Mouse (Mus musculus) cortical plate, adult 2 months (tissue): Measurements from ENCODE around the gene Lzts2.

Experiments used
- CTCF ChIP-seq: fragments of 200-500 bp; IDR thresholded peaks from 2 replicates; pipeline ENCODE4 v1.5.1; 2011; ENCODE audit warnings: mild to moderate bottlenecking, control low read depth, low read length; ENCODE audit not compliant: insufficient read depth; ENCODE audit errors: extremely low read depth
- POLR2A ChIP-seq: fragments of 200-500 bp; IDR thresholded peaks from 2 replicates; pipeline ENCODE4 v1.6.1; 2011; ENCODE audit warnings: mild to moderate bottlenecking, low read length, control low read depth; ENCODE audit not compliant: insufficient read depth; ENCODE audit errors: extremely low read depth

DNA sequence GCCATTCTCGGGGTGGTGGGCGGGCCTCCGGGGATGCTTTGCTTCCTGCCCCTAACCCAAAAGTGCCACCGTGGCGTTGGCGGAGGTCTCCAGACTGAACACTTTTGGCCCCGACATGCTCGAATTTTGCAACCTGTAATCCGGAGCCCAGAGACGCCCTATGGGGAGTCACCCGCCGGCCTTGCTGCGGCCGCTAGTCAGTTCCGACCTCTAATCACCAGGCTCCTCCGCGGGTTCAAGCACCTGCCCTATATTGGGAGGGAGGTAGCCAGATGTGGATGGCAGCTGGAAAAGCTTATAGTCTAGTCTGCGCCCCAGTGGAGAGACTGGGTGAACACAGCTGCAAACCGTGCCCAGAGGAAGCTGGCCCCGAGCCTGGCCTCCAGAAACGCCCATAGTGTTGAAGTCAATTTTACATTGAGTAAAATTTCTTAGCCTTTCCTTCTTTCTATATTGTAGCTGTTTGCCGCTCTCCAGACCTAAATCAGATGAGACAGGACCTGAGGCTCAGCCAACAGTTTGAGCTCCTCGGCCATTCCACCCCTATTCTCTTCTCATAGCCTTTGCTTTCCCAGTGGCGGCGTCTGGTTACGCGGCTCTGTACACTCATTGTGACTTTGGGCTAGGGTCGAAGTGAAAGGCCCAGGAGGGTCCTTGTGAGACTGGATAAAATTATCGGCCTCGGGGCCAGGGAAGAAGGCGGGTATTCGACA is 61.3 kb downstream of the Lzts2 start:
- no peak for TF ChIP-seq CTCF
- no peak for TF ChIP-seq POLR2A
